Mouse (Mus musculus): ENCODE measurements at regions not wholly inside any gene's neighbourhood (a gene's known extent, or its start where the extent isn't known, plus 50 kb on each side); places are given as distances from the start of the nearest gene placed in this dataset.
"Not testable (repeated sequence)": the region's sequence is repeated elsewhere in the genome, so short reads cannot be mapped to it uniquely, and the experiment has no call there.

DNA sequence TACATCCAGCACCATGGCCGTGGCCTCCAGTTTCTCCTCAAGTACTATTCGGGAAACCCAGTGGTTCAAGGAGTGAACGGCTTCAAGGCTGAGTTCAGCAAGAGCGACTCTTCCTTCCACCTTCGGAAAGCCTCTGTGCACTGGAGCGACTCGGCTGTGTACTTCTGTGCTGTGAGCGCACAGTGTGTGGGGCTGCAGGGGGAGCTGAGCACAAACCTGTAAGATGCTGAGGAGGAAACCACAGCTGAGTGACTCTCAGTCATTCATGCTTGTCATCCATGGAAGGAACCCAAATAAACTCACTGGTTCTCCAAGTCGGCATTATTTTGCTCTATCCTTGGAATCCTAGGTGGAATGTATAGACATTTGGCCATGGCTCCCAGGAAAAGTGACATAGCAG lies 297.1 kb upstream of the Olfr1507 start:
- H3K4me1 ChIP-seq (ENCODE audit: control insufficient read depth, insufficient read depth, low read length); H3K4me3 ChIP-seq (ENCODE audit: insufficient read depth, low read length): not testable (repeated sequence)

GRCm38 (mm10) chr14:52791828-52792227 lies 296.3 kb upstream of the Olfr1507 start:
- H3K4me3 ChIP-seq (ENCODE audit: insufficient read depth, low read length); H3K4me1 ChIP-seq (ENCODE audit: control insufficient read depth, insufficient read depth, low read length); H3K27ac ChIP-seq (ENCODE audit: insufficient read depth, low read length): not testable (repeated sequence)

More for the DNA sequence above, 297.1 kb upstream of the Olfr1507 start:
- H3K27ac ChIP-seq (ENCODE audit: insufficient read depth, low read length) = not testable (repeated sequence)

DNA sequence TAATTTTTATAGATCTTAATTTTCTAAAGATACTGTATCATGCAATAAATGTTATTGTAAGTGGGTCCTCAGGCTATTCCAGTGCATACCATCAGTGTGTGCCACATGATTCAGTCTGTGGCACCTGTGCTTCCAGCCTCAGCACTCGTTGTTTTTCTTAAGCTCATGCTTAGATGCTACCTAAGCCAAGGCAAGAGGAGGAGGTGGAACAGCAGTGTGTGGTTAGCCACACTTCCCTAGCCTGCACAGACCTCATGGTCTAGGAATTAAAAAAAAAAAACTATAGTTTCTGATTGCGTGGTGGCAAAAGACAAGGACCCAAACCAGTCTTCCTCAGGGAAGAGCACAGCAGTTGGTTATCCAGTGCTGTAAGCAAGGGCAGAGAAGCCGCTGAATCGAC lies 287.3 kb upstream of the Olfr1507 start:
- not testable (repeated sequence) for H3K27ac ChIP-seq (ENCODE audit: insufficient read depth, low read length); H3K4me1 ChIP-seq (ENCODE audit: control insufficient read depth, insufficient read depth, low read length); H3K4me3 ChIP-seq (ENCODE audit: insufficient read depth, low read length)

DNA sequence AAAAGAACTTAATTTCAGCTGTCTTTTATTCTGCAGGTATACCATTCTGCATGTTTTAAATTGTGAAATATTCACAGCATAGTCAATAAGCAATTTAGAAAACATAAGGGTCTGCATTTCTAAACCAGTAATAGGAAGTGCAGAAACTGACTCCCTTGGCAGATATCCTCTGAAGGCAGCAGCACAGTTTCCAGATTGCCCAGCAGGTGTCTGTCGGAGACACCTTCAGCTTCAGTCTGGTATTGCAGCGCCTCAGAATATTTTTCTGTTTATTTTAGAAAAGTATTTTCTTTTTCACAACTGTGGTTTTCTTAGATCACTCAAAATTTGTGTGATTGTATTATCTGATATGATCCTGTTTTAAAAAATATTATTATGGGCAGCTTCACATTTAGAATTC lies 280.3 kb upstream of the Olfr1507 start:
- H3K4me1 ChIP-seq (ENCODE audit: control insufficient read depth, insufficient read depth, low read length); H3K4me3 ChIP-seq (ENCODE audit: insufficient read depth, low read length); H3K27ac ChIP-seq (ENCODE audit: insufficient read depth, low read length): not testable (repeated sequence)

GRCm38 (mm10) chr14:52769450-52769849 lies 273.9 kb upstream of the Olfr1507 start:
- H3K27ac ChIP-seq (ENCODE audit: insufficient read depth, low read length); H3K4me3 ChIP-seq (ENCODE audit: insufficient read depth, low read length); H3K4me1 ChIP-seq (ENCODE audit: control insufficient read depth, insufficient read depth, low read length): not testable (repeated sequence)

- not testable (repeated sequence) for H3K4me1 ChIP-seq (ENCODE audit: control insufficient read depth, insufficient read depth, low read length); H3K4me3 ChIP-seq (ENCODE audit: insufficient read depth, low read length); H3K27ac ChIP-seq (ENCODE audit: insufficient read depth, low read length)
Measured at GRCm38 (mm10) chr14:52752159-52752558, 256.6 kb upstream of the Olfr1507 start.

DNA sequence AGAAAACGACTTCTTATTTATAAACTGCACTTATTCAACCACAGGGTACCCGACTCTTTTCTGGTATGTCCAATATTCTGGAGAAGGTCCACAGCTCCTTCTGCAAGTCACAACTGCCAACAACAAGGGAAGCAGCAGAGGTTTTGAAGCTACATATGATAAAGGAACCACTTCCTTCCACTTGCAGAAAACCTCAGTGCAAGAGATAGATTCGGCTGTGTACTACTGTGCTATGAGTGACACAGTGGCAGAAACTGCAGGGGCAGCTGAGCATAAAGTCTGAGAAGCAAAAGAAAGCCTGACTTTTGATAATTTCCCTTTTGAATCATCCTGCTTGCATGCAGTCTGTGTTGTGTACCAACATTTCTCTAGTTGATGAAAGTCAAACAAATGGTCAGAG lies 231.1 kb upstream of the Olfr1507 start:
- H3K4me1 ChIP-seq (ENCODE audit: control insufficient read depth, insufficient read depth, low read length); H3K27ac ChIP-seq (ENCODE audit: insufficient read depth, low read length); H3K4me3 ChIP-seq (ENCODE audit: insufficient read depth, low read length): not testable (repeated sequence)

DNA sequence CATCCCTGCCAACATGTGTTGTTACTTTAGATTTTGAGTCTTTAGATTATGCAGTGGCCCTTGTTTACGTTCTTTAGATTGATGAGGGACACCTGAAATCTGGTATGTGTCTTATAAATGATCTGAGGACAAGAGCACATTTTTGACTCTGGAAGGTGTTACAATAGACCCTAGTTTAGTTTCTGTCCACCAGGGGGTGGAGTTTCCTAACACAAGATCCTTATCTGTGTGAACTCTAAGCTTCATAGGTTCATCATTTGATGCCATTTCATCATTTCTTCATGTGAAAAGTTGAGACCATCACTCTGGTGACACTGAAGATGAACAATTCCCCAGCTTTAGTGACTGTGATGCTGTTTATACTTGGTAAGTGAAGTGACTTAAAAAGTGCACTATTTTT lies 229.4 kb upstream of the Olfr1507 start:
- not testable (repeated sequence) for H3K4me3 ChIP-seq (ENCODE audit: insufficient read depth, low read length); H3K4me1 ChIP-seq (ENCODE audit: control insufficient read depth, insufficient read depth, low read length); H3K27ac ChIP-seq (ENCODE audit: insufficient read depth, low read length)

GRCm38 (mm10) chr14:52720640-52721039 lies 225.1 kb upstream of the Olfr1507 start:
- no peaks in the 10 kb centered on the region for H3K4me1 ChIP-seq (ENCODE audit: control insufficient read depth, insufficient read depth, low read length)
- TF ChIP-seq POLR2A (IDR thresholded peaks at IDR 0.05; ENCODE audit: extremely low read depth, insufficient read depth, low read length) (no peak), CTCF (IDR thresholded peaks at IDR 0.05; ENCODE audit: extremely low read depth, insufficient read depth, low read length) (no peak)
- no peak overlapping the region for H3K27ac ChIP-seq (ENCODE audit: insufficient read depth, low read length)
- no peak overlapping the region for H3K4me3 ChIP-seq (ENCODE audit: insufficient read depth, low read length)

DNA sequence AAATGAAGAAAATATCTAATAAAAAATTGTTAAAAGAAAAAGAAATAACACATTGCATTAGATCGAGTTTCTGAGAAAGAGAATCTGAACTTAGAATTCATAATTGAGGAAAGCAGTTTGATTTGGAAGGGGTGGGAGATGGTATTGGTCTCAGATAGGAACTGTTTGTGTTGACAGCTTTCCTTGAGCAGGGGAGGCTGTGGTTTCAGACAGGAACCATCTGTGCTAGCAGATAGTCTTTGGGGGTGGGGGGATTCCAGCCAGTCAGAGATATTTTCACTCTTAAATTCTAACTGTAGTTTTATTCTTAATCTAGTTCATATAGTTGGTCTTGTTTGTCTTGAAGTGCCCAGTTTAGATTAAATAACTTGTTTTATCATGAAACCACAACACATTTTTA lies 205.3 kb upstream of the Olfr1507 start:
- not testable (repeated sequence) for H3K4me1 ChIP-seq (ENCODE audit: control insufficient read depth, insufficient read depth, low read length); H3K4me3 ChIP-seq (ENCODE audit: insufficient read depth, low read length); H3K27ac ChIP-seq (ENCODE audit: insufficient read depth, low read length)

- not testable (repeated sequence) for H3K4me1 ChIP-seq (ENCODE audit: control insufficient read depth, insufficient read depth, low read length); H3K27ac ChIP-seq (ENCODE audit: insufficient read depth, low read length)
Measured at GRCm38 (mm10) chr14:52683636-52684035, 188.1 kb upstream of the Olfr1507 start.

DNA sequence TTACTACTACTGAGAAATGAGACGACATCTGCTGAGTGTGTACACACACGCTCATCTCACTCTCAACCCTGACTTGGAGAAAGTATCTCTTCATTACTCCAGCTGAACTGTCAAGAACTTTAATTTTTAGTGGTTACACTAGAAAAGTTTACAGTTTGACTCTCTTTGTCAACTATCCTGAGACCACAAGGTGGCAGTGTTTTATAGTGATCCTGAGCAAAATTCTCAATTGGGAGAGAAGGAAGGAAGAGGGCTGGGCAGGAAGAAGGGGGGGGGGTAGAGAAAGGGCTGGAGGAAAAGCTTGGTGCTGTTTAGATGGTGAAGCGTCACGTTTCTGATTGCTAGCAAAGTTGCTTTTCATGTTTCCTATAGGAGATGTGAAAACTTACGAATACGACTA lies 158.8 kb upstream of the Olfr1507 start:
- no peaks in the 10 kb centered on the region for H3K4me1 ChIP-seq (ENCODE audit: control insufficient read depth, insufficient read depth, low read length)
- no peak overlapping the region for H3K4me3 ChIP-seq (ENCODE audit: insufficient read depth, low read length)
- H3K27ac ChIP-seq (ENCODE audit: insufficient read depth, low read length) = no peak overlapping the region
- no peak for TF ChIP-seq POLR2A (IDR thresholded peaks at IDR 0.05; ENCODE audit: extremely low read depth, insufficient read depth, low read length)
- TF ChIP-seq CTCF (IDR thresholded peaks at IDR 0.05; ENCODE audit: extremely low read depth, insufficient read depth, low read length) = no peak

More at GRCm38 (mm10) chr14:52683636-52684035, 188.1 kb upstream of the Olfr1507 start:
- H3K4me3 ChIP-seq (ENCODE audit: insufficient read depth, low read length) = not testable (repeated sequence)

DNA sequence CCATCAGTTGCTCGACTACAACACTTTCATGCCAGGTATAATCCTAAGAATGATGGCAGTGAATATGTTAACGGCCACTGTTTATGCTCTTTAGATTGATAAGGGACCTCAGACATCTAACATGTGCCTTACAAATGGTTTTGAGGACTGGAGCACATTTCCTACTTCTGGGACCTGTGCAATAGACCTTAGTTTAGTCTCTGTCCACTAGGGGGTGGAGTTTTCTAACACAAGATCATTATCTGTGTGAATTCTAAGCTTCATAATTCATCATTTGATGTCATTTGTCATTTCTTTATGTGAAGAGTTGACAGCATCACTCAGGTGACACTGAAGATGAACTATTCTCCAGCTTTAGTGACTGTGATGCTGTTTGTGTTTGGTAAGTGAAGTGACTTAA lies 142.6 kb upstream of the Olfr1507 start:
- H3K27ac ChIP-seq (ENCODE audit: insufficient read depth, low read length) = no peak overlapping the region
- TF ChIP-seq CTCF (IDR thresholded peaks at IDR 0.05; ENCODE audit: extremely low read depth, insufficient read depth, low read length) (no peak), POLR2A (IDR thresholded peaks at IDR 0.05; ENCODE audit: extremely low read depth, insufficient read depth, low read length) (no peak)
- no peak overlapping the region for H3K4me3 ChIP-seq (ENCODE audit: insufficient read depth, low read length)
- no peaks in the 10 kb centered on the region for H3K4me1 ChIP-seq (ENCODE audit: control insufficient read depth, insufficient read depth, low read length)
